8 mouse cellular contexts compared by ENCODE assay signal in the genomic region with DNA sequence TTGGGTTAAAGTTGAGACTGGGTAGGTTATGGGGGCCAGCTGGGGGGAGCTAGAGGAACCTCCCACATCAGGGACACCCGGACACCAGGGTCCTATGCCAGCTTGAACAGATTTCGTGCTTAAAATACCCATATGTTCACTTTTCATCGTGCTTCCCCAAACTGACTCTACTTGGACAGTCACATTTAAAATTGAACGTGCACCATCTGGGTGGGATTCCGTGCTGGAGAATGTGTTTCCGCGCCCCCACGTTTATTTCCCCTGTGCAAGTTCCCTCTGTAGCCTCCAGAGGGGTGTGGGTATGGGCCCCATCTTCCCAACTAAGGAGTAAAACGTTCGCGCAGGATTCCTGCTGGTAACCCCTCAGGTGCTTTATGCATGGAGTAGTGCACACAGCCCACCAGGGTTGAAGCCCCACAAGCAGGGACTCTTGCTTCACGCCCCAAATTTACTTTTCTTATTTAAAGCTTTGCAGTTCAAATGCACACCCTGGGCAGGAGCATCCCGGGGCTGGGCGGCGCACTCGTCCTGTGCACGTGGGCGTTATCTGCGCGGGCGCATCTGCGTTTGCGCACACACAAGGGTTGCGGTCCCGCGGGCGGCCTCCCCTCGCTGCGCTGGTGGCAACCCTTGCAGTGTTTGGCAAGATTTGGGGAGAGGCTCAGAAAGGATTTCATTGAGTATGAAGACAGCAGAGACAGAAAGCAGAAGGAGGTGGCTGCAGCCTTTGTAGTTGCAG. TPM values are rescaled to one million over a fixed set of nuclear protein-coding genes. Genes with fewer than 3 reads are reported as not detected.
DNase-seq lines count a peak whose midpoint lies in the region; ATAC-seq and TF ChIP-seq lines count a peak whose summit lies in the region.

No protein-coding gene starts in this region.

- no peaks in the 10 kb centered on the region for H3K36me3 ChIP-seq in kidney, postnatal 0 days (ENCODE audit: insufficient read depth, low read length)
- no peaks in the 10 kb centered on the region for H3K36me3 ChIP-seq in forebrain, embryonic 10.5 days (replicated peaks)
- no peaks in the 10 kb centered on the region for H3K36me3 ChIP-seq in neural tube, embryonic 14.5 days (ENCODE audit: control insufficient read depth, insufficient read depth, low read length)

- peak overlapping the region; percentile 78 for H3K4me2 ChIP-seq in kidney, postnatal 0 days (ENCODE audit: low read length)
- peak overlapping the region; percentile 25 for H3K4me2 ChIP-seq in neural tube, embryonic 14.5 days (ENCODE audit: low read depth, low read length)

- H3K9me3 ChIP-seq in kidney, postnatal 0 days (replicated peaks; ENCODE audit: low read length) = no peaks in the 10 kb centered on the region
- H3K9me3 ChIP-seq in forebrain, embryonic 10.5 days = no peaks in the 10 kb centered on the region
- H3K9me3 ChIP-seq in neural tube, embryonic 14.5 days (ENCODE audit: control insufficient read depth, low read length) = no peaks in the 10 kb centered on the region

- ATAC-seq in kidney, postnatal 0 days (replicated peaks; ENCODE audit: low FRiP score, low read depth) = no peak
- no peak for ATAC-seq in neural tube, embryonic 14.5 days (ENCODE audit: low read depth)
- no peak for ATAC-seq in erythroid progenitor cell, adult 5-6 weeks (replicated peaks; ENCODE audit: low FRiP score, poor library complexity, severe bottlenecking)

- H3K27me3 ChIP-seq in kidney, postnatal 0 days (ENCODE audit: insufficient read depth, low read length) = peaks cover 33% of the 10 kb centered on the region
- H3K27me3 ChIP-seq in forebrain, embryonic 10.5 days (ENCODE audit: poor library complexity, severe bottlenecking) = peaks cover 59% of the 10 kb centered on the region
- peaks cover 37% of the 10 kb centered on the region for H3K27me3 ChIP-seq in neural tube, embryonic 14.5 days (ENCODE audit: control insufficient read depth, insufficient read depth, low read length)

- H3K9ac ChIP-seq in kidney, postnatal 0 days (ENCODE audit: low read depth, low read length) = no peak overlapping the region
- no peak overlapping the region for H3K9ac ChIP-seq in neural tube, embryonic 14.5 days (replicated peaks; ENCODE audit: low read depth, low read length)

- 3% methylated on average over 29 of the region's 29 CpGs for WGBS in kidney, postnatal 0 days
- 3% methylated on average over 29 of the region's 29 CpGs for WGBS in forebrain, embryonic 10.5 days
- WGBS in neural tube, embryonic 14.5 days = 5% methylated on average over 29 of the region's 29 CpGs

- peak overlapping the region; percentile 17; the same call in 1 of the 2 replicates for H3K4me3 ChIP-seq in kidney, postnatal 0 days (replicated peaks; ENCODE audit: low read depth, low read length)
- H3K4me3 ChIP-seq in forebrain, embryonic 10.5 days = peak overlapping the region; percentile 56
- H3K4me3 ChIP-seq in neural tube, embryonic 14.5 days (ENCODE audit: low read depth, low read length) = peak overlapping the region; percentile 18; the same call in 1 of the 2 replicates

- no peaks in the 10 kb centered on the region for H3K4me1 ChIP-seq in kidney, postnatal 0 days (replicated peaks; ENCODE audit: insufficient read depth, low read length)
- H3K4me1 ChIP-seq in forebrain, embryonic 10.5 days = peaks cover 37% of the 10 kb centered on the region
- 0 out of 2 replicates have a peak, but pooled peaks cover 2% of the 10 kb centered on the region for H3K4me1 ChIP-seq in neural tube, embryonic 14.5 days (ENCODE audit: control insufficient read depth, insufficient read depth, low read length)

- no peak for TF ChIP-seq CTCF in kidney, postnatal 0 days (IDR thresholded peaks at IDR 0.05; ENCODE audit: low read depth)

- no peak overlapping the region for H3K27ac ChIP-seq in kidney, postnatal 0 days
- H3K27ac ChIP-seq in forebrain, embryonic 10.5 days = no peak overlapping the region
- H3K27ac ChIP-seq in neural tube, embryonic 14.5 days (ENCODE audit: low read depth, low read length) = no peak overlapping the region

- no peak for DNase-seq in kidney, postnatal 0 days (ENCODE audit: low spot score)
- no peak for DNase-seq in kidney, postnatal 25 days
- DNase-seq in forebrain, embryonic 10.5 days (ENCODE audit: extremely low spot score, low spot score) = no peak
- DNase-seq in layer of hippocampus, adult 8-10 months (ENCODE audit: low spot score in 2 of 2) = peak; percentile 36 to 39
- DNase-seq in urinary bladder, adult 2 months (ENCODE audit: low spot score) = no peak
- no peak for DNase-seq in ovary, postnatal 14 days (ENCODE audit: low spot score)

RNA-seq across cellular contexts. Expression of a gene that starts 21.6 kb away (rescaled TPM):
- polyA plus RNA-seq in kidney, postnatal 0 days (2015; fragmentation: Nextera tagmentation; extraction: Ambion mirVana) = not detected in 2 replicates
- not detected in 2 replicates for polyA plus RNA-seq in forebrain, embryonic 10.5 days (2016; fragmentation: Nextera tagmentation; extraction: Ambion mirVana)
- not detected for total RNA-seq in layer of hippocampus, adult 8-10 months (2022)
- polyA plus RNA-seq in neural tube, embryonic 14.5 days (2014; fragmentation: Nextera tagmentation; extraction: Ambion mirVana) = not detected in 2 replicates
- total RNA-seq in erythroid progenitor cell, adult 5-6 weeks (2015; ENCODE audit: low replicate concordance) = not detected in 2 replicates
- not detected in 2 replicates for total RNA-seq in erythroid progenitor cell, adult 5-6 weeks (2017; ENCODE audit: low replicate concordance)
- polyA plus RNA-seq in urinary bladder, adult 2 months (2012; rRNA removed) = not detected in 2 replicates

RNA-seq across cellular contexts. Expression of a gene that starts 34.8 kb away (rescaled TPM):
- 0.28 and 0.33 TPM in 2 replicates for polyA plus RNA-seq in kidney, postnatal 0 days (2015; fragmentation: Nextera tagmentation; extraction: Ambion mirVana)
- not detected in 2 replicates for polyA plus RNA-seq in forebrain, embryonic 10.5 days (2016; fragmentation: Nextera tagmentation; extraction: Ambion mirVana)
- total RNA-seq in layer of hippocampus, adult 8-10 months (2022) = not detected
- polyA plus RNA-seq in neural tube, embryonic 14.5 days (2014; fragmentation: Nextera tagmentation; extraction: Ambion mirVana) = not detected in 2 replicates
- total RNA-seq in erythroid progenitor cell, adult 5-6 weeks (2015; ENCODE audit: low replicate concordance) = not detected in 2 replicates
- total RNA-seq in erythroid progenitor cell, adult 5-6 weeks (2017; ENCODE audit: low replicate concordance) = not detected in 2 replicates
- polyA plus RNA-seq in urinary bladder, adult 2 months (2012; rRNA removed) = 0.56 and 0.57 TPM in 2 replicates

RNA-seq across cellular contexts. Expression of a gene that starts 43.3 kb away (rescaled TPM):
- not detected in 2 replicates for polyA plus RNA-seq in kidney, postnatal 0 days (2015; fragmentation: Nextera tagmentation; extraction: Ambion mirVana)
- not detected in 2 replicates for polyA plus RNA-seq in forebrain, embryonic 10.5 days (2016; fragmentation: Nextera tagmentation; extraction: Ambion mirVana)
- total RNA-seq in layer of hippocampus, adult 8-10 months (2022) = not detected
- polyA plus RNA-seq in neural tube, embryonic 14.5 days (2014; fragmentation: Nextera tagmentation; extraction: Ambion mirVana) = not detected in 2 replicates
- total RNA-seq in erythroid progenitor cell, adult 5-6 weeks (2015; ENCODE audit: low replicate concordance) = not detected in 2 replicates
- total RNA-seq in erythroid progenitor cell, adult 5-6 weeks (2017; ENCODE audit: low replicate concordance) = not detected in 2 replicates
- polyA plus RNA-seq in urinary bladder, adult 2 months (2012; rRNA removed) = not detected in 2 replicates

Comparison
In these comparisons a context has a peak if more than half of its experiments do, and no peak if none do; other contexts are left out.
1. DNase-seq: peak in layer of hippocampus, adult 8-10 months (2 of 2); none in kidney, postnatal 0 days (single experiment), kidney, postnatal 25 days (0 of 2), forebrain, embryonic 10.5 days (single experiment), urinary bladder, adult 2 months (single experiment) and ovary, postnatal 14 days (single experiment).
2. Peak in every context shown above with its lines, with median percentiles within 50 percentile points of each other: H3K4me3 ChIP-seq.